Mouse (Mus musculus) liver, embryonic 14.5 days (tissue): ENCODE results near the gene Dpp6. TPM values are rescaled to one million over a fixed set of nuclear protein-coding genes. Genes with fewer than 3 reads are reported as not detected.
A peak's percentile ranks its signal among the peaks of the same experiment; 100 is the strongest.

Experiments used
- ATAC-seq: fragments of 200-750 bp; cut with Nextera tagmentation; 2 replicates; pipeline ENCODE4 v1.8.0; 2017; ENCODE audit warnings: moderate number of reproducible peaks, mild to moderate bottlenecking, moderate library complexity; ENCODE audit not compliant: insufficient read depth
- DNase-seq, 3 experiments: peaks; one replicate each; pipeline ENCODE4 v3.0.0-alpha.2; 2012 to 2013; ENCODE audit warnings: low read depth in 3 of 3, low spot score in 3 of 3
- H3K27ac ChIP-seq: fragments of 300-500 bp; sonication (generic); 2 replicates; pipeline ENCODE4 v1.5.1; 2014; ENCODE audit warnings: moderate library complexity, mild to moderate bottlenecking, control low read depth, inconsistent platforms
- H3K27me3 ChIP-seq: fragments of 300-500 bp; sonication (generic); 2 replicates; pipeline ENCODE4 v1.6.1; 2014; ENCODE audit warnings: mild to moderate bottlenecking, low read length, moderate library complexity; ENCODE audit not compliant: control insufficient read depth, insufficient read depth
- H3K36me3 ChIP-seq: fragments of 300-500 bp; sonication (generic); replicated peaks from 2 replicates; pipeline ENCODE4 v1.6.1; 2014; ENCODE audit warnings: low read depth; ENCODE audit not compliant: control insufficient read depth, insufficient read depth
- H3K4me1 ChIP-seq, 2 experiments: fragments of 200-500 bp in 1 of 2; fragments of 300-500 bp in 1 of 2; sonication (generic) in 1 of 2; replicated peaks; 2 replicates each; pipeline ENCODE4 v1.6.1; 2012 to 2014; ENCODE audit warnings: antibody characterized with exemption in 1 of 2, inconsistent platforms in 1 of 2, low read length in 1 of 2; ENCODE audit not compliant: control insufficient read depth in 2 of 2, insufficient read depth in 2 of 2
- H3K4me2 ChIP-seq: fragments of 300-500 bp; sonication (generic); 2 replicates; pipeline ENCODE4 v1.6.1; 2014; ENCODE audit warnings: low read depth, mild to moderate bottlenecking, control low read depth, moderate library complexity
- H3K4me3 ChIP-seq, 2 experiments: fragments of 200-500 bp in 1 of 2; fragments of 300-500 bp in 1 of 2; sonication (generic) in 1 of 2; 2 replicates each; pipeline ENCODE4 v1.5.1; 2012 to 2014; ENCODE audit warnings: low read depth in 2 of 2, low read length in 2 of 2, mild to moderate bottlenecking in 2 of 2, control low read depth in 1 of 2, inconsistent platforms in 1 of 2, moderate library complexity in 1 of 2; ENCODE audit not compliant: insufficient read depth in 1 of 2
- H3K9ac ChIP-seq: fragments of 300-500 bp; sonication (generic); replicated peaks from 2 replicates; pipeline ENCODE4 v1.6.1; 2014; ENCODE audit warnings: mild to moderate bottlenecking, control low read depth, moderate library complexity
- H3K9me3 ChIP-seq: fragments of 300-500 bp; sonication (generic); 2 replicates; pipeline ENCODE4 v1.6.1; 2016; ENCODE audit warnings: low read length, mixed read lengths; ENCODE audit not compliant: control insufficient read depth
- CTCF ChIP-seq: IDR thresholded peaks from 2 replicates; pipeline ENCODE4 v1.5.1; 2016; ENCODE audit warnings: antibody characterized with exemption, low read depth, control low read depth
- EP300 ChIP-seq: IDR thresholded peaks from 2 replicates; pipeline ENCODE4 v1.6.1; 2016; ENCODE audit warnings: antibody characterized with exemption, low read depth
- WGBS: fragments of 180-500 bp; shearing (Covaris S2); extraction: QIAGEN DNeasy Blood & Tissue Kit; methylation state at CpG from one replicate; pipeline ENCODE4 v1.1.7; 2014; ENCODE audit not compliant: insufficient replicate concordance; 5-methylcytosine and 5-hydroxymethylcytosine counted together
- polyA plus RNA-seq, 2 experiments: library from polyadenylated mRNA; depleted of rRNA in 1 of 2; stranded (reverse) in 1 of 2; unstranded in 1 of 2; fragments of >200 nt; fragmentation: Nextera tagmentation in 1 of 2; extraction: Ambion mirVana in 1 of 2; gene quantifications; 2 replicates each; pipeline versions ENCODE4 v1.2.1 to v1.2.3; 2012 to 2014

Gene Dpp6
- polyA plus RNA-seq, 2 experiments = 0.30 to 0.48 TPM

DNA sequence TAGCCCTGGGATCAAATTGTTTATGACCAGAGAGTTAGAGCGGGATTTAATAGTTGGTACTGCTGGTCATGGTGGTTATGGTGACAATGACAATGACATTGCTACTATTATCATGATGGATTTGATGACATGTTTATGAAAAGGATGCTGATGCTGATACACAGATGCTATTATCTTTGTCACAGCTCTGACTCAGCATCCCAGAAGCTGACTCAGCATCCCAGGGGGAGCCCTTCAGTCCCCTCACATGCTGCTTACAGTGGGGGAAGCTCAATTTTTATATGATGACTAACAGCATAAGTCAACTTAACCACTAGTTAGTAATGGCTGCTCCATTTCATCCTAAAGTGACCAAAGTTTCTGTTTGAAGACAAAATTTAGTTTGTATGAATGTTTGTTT lies 862.1 kb downstream of the Dpp6 start:
- no peaks in the 10 kb centered on the region for H3K9me3 ChIP-seq
- H3K36me3 ChIP-seq = no peaks in the 10 kb centered on the region
- no peak overlapping the region for H3K27ac ChIP-seq
- no peak overlapping the region for H3K9ac ChIP-seq
- no peak overlapping the region for H3K4me3 ChIP-seq
- 69% methylated on average over 1 of the region's 1 CpGs for WGBS
- H3K4me1 ChIP-seq = no peaks in the 10 kb centered on the region
- no peak overlapping the region for H3K4me2 ChIP-seq
- TF ChIP-seq EP300 (no peak), CTCF (no peak)
- DNase-seq (no peak), ATAC-seq (no peak)
- H3K27me3 ChIP-seq = no peaks in the 10 kb centered on the region

- ATAC-seq = peak; percentile 45; the same call in 1 of the 2 replicates
- 15% methylated on average over 5 of the region's 5 CpGs for WGBS
- Histone ChIP-seq H3K36me3 (no peaks in the 10 kb centered on the region), H3K4me1 (no peaks in the 10 kb centered on the region), H3K9me3 (no peaks in the 10 kb centered on the region), H3K27ac (no peak overlapping the region), H3K27me3 (no peaks in the 10 kb centered on the region), H3K9ac (no peak overlapping the region), H3K4me2 (no peak overlapping the region), H3K4me3 (no peak overlapping the region)
- DNase-seq = peak in 1 of 3 experiments; percentile 28
- TF ChIP-seq EP300 = no peak
- TF ChIP-seq CTCF = peak; percentile 91
These were observed 863.5 kb downstream of the Dpp6 start for GRCm38 (mm10) chr5:27680476-27680875.

DNA sequence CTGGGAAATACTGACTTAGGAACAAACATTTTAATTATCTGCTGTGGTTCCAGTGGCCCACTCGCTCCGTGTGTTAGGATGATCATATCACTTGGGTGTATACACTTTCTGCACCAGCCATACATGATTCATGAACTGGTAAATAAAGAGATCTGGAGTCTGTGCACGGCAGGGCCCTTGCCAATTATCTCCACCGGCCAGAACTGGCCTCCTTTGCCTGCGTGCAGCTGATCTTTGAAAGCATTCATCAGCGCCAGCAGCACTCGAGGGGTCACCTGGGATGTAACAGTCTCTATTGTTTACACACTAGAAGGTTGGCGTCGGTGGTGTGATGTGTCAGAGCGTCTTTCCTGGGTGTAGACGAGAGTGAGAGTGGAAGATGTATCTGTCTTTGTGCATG lies 868.2 kb downstream of the Dpp6 start:
- H3K36me3 ChIP-seq = no peaks in the 10 kb centered on the region
- H3K9me3 ChIP-seq = no peaks in the 10 kb centered on the region
- H3K4me2 ChIP-seq = no peak overlapping the region
- no peaks in the 10 kb centered on the region for H3K27me3 ChIP-seq
- 52% methylated on average over 11 of the region's 11 CpGs for WGBS
- no peak overlapping the region for H3K27ac ChIP-seq
- DNase-seq = no peak
- no peak for TF ChIP-seq CTCF
- no peak for TF ChIP-seq EP300
- no peaks in the 10 kb centered on the region for H3K4me1 ChIP-seq
- no peak overlapping the region for H3K4me3 ChIP-seq
- no peak overlapping the region for H3K9ac ChIP-seq
- no peak for ATAC-seq

DNA sequence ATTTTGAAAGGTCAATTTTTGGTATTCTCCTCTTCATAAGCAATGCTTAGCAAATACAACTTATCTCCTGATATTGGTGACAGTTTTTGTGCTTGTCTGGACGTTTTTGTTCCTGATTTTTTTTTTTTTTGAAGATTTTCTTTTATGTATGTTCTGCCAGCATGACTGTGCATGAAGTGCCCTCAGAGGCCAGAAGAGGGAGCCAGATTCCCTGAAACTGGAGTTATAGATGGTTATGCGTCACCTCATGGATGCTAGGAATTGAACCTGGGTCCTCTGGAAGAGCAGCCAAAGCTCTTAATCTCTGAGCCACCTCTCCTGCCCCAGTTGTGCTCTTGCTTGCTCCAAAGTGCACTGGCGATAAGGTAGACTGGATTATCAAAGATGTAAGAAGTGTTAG lies 868.9 kb downstream of the Dpp6 start:
- Histone ChIP-seq H3K27me3 (no peaks in the 10 kb centered on the region), H3K36me3 (no peaks in the 10 kb centered on the region), H3K9me3 (no peaks in the 10 kb centered on the region), H3K4me3 (no peak overlapping the region), H3K4me1 (no peaks in the 10 kb centered on the region), H3K9ac (no peak overlapping the region), H3K4me2 (no peak overlapping the region), H3K27ac (no peak overlapping the region)
- TF ChIP-seq CTCF (peak; percentile 51), EP300 (no peak)
- no peak for ATAC-seq
- 52% methylated on average over 3 of the region's 3 CpGs for WGBS
- DNase-seq = no peak

GRCm38 (mm10) chr5:27687311-27687710 lies 870.3 kb downstream of the Dpp6 start:
- DNase-seq (no peak), ATAC-seq (no peak)
- WGBS = 69% methylated on average over 2 of the region's 2 CpGs
- Histone ChIP-seq H3K4me2 (no peak overlapping the region), H3K27ac (no peak overlapping the region), H3K36me3 (no peaks in the 10 kb centered on the region), H3K4me3 (no peak overlapping the region), H3K27me3 (no peaks in the 10 kb centered on the region), H3K9ac (no peak overlapping the region), H3K9me3 (no peaks in the 10 kb centered on the region), H3K4me1 (no peaks in the 10 kb centered on the region)
- TF ChIP-seq CTCF (peak; percentile 78), EP300 (no peak)
